Mouse (Mus musculus): ENCODE measurements around the gene Ifnl2. TPM values are rescaled to one million over a fixed set of nuclear protein-coding genes. Genes with fewer than 3 reads are reported as not detected.

Gene Ifnl2
- total and polyA plus RNA-seq, 3 experiments = not detected

DNA sequence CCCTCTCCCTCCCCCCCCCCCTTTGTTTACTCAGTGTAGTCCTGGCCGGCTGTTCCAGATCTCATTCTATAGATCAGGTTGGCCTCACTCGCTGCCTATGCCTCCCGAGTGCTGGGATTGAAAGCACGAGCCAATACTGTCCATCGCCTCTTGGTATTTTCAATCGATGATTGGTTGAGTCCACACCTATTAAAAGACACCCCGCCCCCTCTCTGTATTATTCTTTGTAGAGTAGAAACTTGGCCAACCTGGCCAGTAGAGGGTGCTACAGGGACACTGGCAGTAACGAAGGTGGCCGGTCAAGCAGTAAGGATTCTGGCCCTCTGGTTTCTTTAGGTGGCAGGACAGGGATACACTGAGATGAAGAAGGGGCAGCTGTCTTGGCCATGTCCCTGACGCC lies 19.8 kb downstream of the Ifnl2 start:
- H3K27ac ChIP-seq (ENCODE audit: insufficient read depth, low read depth) = no peak overlapping the region
- no peaks in the 10 kb centered on the region for H3K36me3 ChIP-seq (replicated peaks in 1 of 2; ENCODE audit: control insufficient read depth in 1 of 2, insufficient read depth in 1 of 2, low read length in 1 of 2)
- peak overlapping the region; percentile 37 for H3K4me2 ChIP-seq (ENCODE audit: insufficient read depth, low read depth, poor library complexity, severe bottlenecking)
- H3K27me3 ChIP-seq (replicated peaks) = peaks cover 13% of the 10 kb centered on the region
- H3K9ac ChIP-seq (ENCODE audit: insufficient read depth, low read depth) = no peak overlapping the region
- TF ChIP-seq CTCF (conservative IDR thresholded peaks at IDR 0.05 in 1 of 2, IDR thresholded peaks at IDR 0.05 in 1 of 2; ENCODE audit: low read depth in 2 of 2, low read length in 2 of 2) = peak; percentile 24 to 88; a peak in 3 of 4 replicates
- TF ChIP-seq ZKSCAN1 (IDR thresholded peaks at IDR 0.05; ENCODE audit: borderline replicate concordance, low read depth, low read length) = no peak
- TF ChIP-seq NELFE (IDR thresholded peaks at IDR 0.05; ENCODE audit: low read depth, low read length) = no peak
- 0 out of 2 replicates have a peak, but pooled peaks have one; percentile 22 for TF ChIP-seq SIN3A (IDR thresholded peaks at IDR 0.05; ENCODE audit: low read length)
- TF ChIP-seq IRF4 (IDR thresholded peaks at IDR 0.05; ENCODE audit: low read depth, low read length) = peak; percentile 10; the same call in 1 of the 2 replicates
- peak; percentile 71 for TF ChIP-seq RAD21 (IDR thresholded peaks at IDR 0.05; ENCODE audit: low read depth, low read length)
- 0 out of 2 replicates have a peak, but pooled peaks have one; percentile 53 for TF ChIP-seq MAZ (IDR thresholded peaks at IDR 0.05; ENCODE audit: low read depth, low read length)
- no peak for TF ChIP-seq EP300 (IDR thresholded peaks at IDR 0.05; ENCODE audit: low read length)
- peak; percentile 64 for TF ChIP-seq SMC3 (IDR thresholded peaks at IDR 0.05; ENCODE audit: low read depth, low read length)
- 0 out of 2 replicates have a peak, but pooled peaks have one; percentile 23 for TF ChIP-seq MEF2A (IDR thresholded peaks at IDR 0.05; ENCODE audit: borderline replicate concordance, low read depth, low read length)
- H3K4me3 ChIP-seq (replicated peaks in 1 of 3; ENCODE audit: low read depth in 2 of 3, low read length in 2 of 3, poor library complexity in 1 of 3) = no peak overlapping the region
- dilution Hi-C loops (cut with MboI; ENCODE audit: extremely low pct_ligation_motif_present, extremely low pct_unique_long_range_greater_than_20kb, low sequenced_read_pairs) (no loop called here), in situ Hi-C loops (cut with MboI; ENCODE audit: low pct_ligation_motif_present, low pct_unique_long_range_greater_than_20kb, low sequenced_read_pairs) (no loop called here)
- peaks cover 2 to 15% of the 10 kb centered on the region in 2 experiments for H3K4me1 ChIP-seq (ENCODE audit: control insufficient read depth in 1 of 2, insufficient read depth in 2 of 2)
- peak; percentile 60 for DNase-seq (ENCODE audit: extremely low read depth)
- H3K9me3 ChIP-seq (replicated peaks; ENCODE audit: low read length) = no peaks in the 10 kb centered on the region
- no peaks in the 10 kb centered on the region for H3K79me2 ChIP-seq (replicated peaks; ENCODE audit: control insufficient read depth, extremely low read depth, insufficient read depth, poor library complexity, severe bottlenecking)

GRCm38 (mm10) chr7:28488030-28488491 lies 22.2 kb downstream of the Ifnl2 start:
- H3K9ac ChIP-seq (ENCODE audit: insufficient read depth, low read depth) = no peak overlapping the region
- TF ChIP-seq ZC3H11A (IDR thresholded peaks at IDR 0.05; ENCODE audit: low read depth, low read length) (no peak), CHD1 (IDR thresholded peaks at IDR 0.05; ENCODE audit: low read depth, low read length) (no peak), MAX (IDR thresholded peaks at IDR 0.05; ENCODE audit: low read length) (no peak), CTCF (conservative IDR thresholded peaks at IDR 0.05 in 1 of 2, IDR thresholded peaks at IDR 0.05 in 1 of 2; ENCODE audit: low read depth in 2 of 2, low read length in 2 of 2) (no peak), JUND (conservative IDR thresholded peaks at IDR 0.05; ENCODE audit: low read depth, low read length) (no peak), MAFK (IDR thresholded peaks at IDR 0.05; ENCODE audit: insufficient replicate concordance, low read length) (no peak), GABPA (IDR thresholded peaks at IDR 0.05; ENCODE audit: insufficient replicate concordance, low read depth, low read length) (no peak), POLR2A (IDR thresholded peaks at IDR 0.05; ENCODE audit: low read depth, low read length) (no peak), EP300 (IDR thresholded peaks at IDR 0.05; ENCODE audit: low read length) (0 out of 2 replicates have a peak, but pooled peaks have one; percentile 40), USF2 (conservative IDR thresholded peaks at IDR 0.05; ENCODE audit: low read depth, low read length) (no peak), RAD21 (IDR thresholded peaks at IDR 0.05; ENCODE audit: low read depth, low read length) (no peak), RCOR1 (conservative IDR thresholded peaks at IDR 0.05; ENCODE audit: low read depth, low read length) (no peak; the same call in 1 of the 2 replicates), CHD2 (IDR thresholded peaks at IDR 0.05; ENCODE audit: low read length) (no peak), ZKSCAN1 (IDR thresholded peaks at IDR 0.05; ENCODE audit: borderline replicate concordance, low read depth, low read length) (no peak), POLR2AphosphoS2 (IDR thresholded peaks at IDR 0.05; ENCODE audit: low read depth, low read length) (no peak), PAX5 (IDR thresholded peaks at IDR 0.05; ENCODE audit: low read length) (no peak), UBTF (IDR thresholded peaks at IDR 0.05; ENCODE audit: low read depth, low read length) (no peak), JUN (IDR thresholded peaks at IDR 0.05; ENCODE audit: insufficient read depth, low read depth, low read length) (no peak), BHLHE40 (IDR thresholded peaks at IDR 0.05; ENCODE audit: low read depth, low read length) (peak; percentile 27; the same call in 1 of the 2 replicates), ELF1 (IDR thresholded peaks at IDR 0.05; ENCODE audit: low read depth, low read length) (no peak), SIN3A (IDR thresholded peaks at IDR 0.05; ENCODE audit: low read length) (no peak), MAZ (IDR thresholded peaks at IDR 0.05; ENCODE audit: low read depth, low read length) (0 out of 2 replicates have a peak, but pooled peaks have one; percentile 28), ZNF384 (IDR thresholded peaks at IDR 0.05; ENCODE audit: low read depth, low read length) (no peak), IRF4 (IDR thresholded peaks at IDR 0.05; ENCODE audit: low read depth, low read length) (peak; percentile 49; the same call in 1 of the 2 replicates), ZMIZ1 (IDR thresholded peaks at IDR 0.05; ENCODE audit: low read depth, low read length) (no peak), MXI1 (IDR thresholded peaks at IDR 0.05; ENCODE audit: low read depth, low read length) (no peak), KAT2A (IDR thresholded peaks at IDR 0.05; ENCODE audit: insufficient replicate concordance, low read length) (no peak), ETS1 (conservative IDR thresholded peaks at IDR 0.05; ENCODE audit: low read depth, low read length) (peak; percentile 49; the same call in 1 of the 2 replicates)

More at GRCm38 (mm10) chr7:28488030-28488491, 22.2 kb downstream of the Ifnl2 start:
- in situ Hi-C loops (cut with MboI; ENCODE audit: low pct_ligation_motif_present, low pct_unique_long_range_greater_than_20kb, low sequenced_read_pairs) (no loop called here), dilution Hi-C loops (cut with MboI; ENCODE audit: extremely low pct_ligation_motif_present, extremely low pct_unique_long_range_greater_than_20kb, low sequenced_read_pairs) (no loop called here)
- no peaks in the 10 kb centered on the region for H3K9me3 ChIP-seq (replicated peaks; ENCODE audit: low read length)
- H3K79me2 ChIP-seq (replicated peaks; ENCODE audit: control insufficient read depth, extremely low read depth, insufficient read depth, poor library complexity, severe bottlenecking) = no peaks in the 10 kb centered on the region
- H3K27ac ChIP-seq (ENCODE audit: insufficient read depth, low read depth) = no peak overlapping the region
- DNase-seq (ENCODE audit: extremely low read depth) = peak; percentile 70
- peaks cover 26% of the 10 kb centered on the region for H3K27me3 ChIP-seq (replicated peaks)
- no peaks in the 10 kb centered on the region for H3K36me3 ChIP-seq (replicated peaks in 1 of 2; ENCODE audit: control insufficient read depth in 1 of 2, insufficient read depth in 1 of 2, low read length in 1 of 2)
- peak overlapping the region; percentile 35; the same call in 1 of the 2 replicates for H3K4me2 ChIP-seq (ENCODE audit: insufficient read depth, low read depth, poor library complexity, severe bottlenecking)
- peaks cover 2 to 15% of the 10 kb centered on the region in 2 experiments for H3K4me1 ChIP-seq (ENCODE audit: control insufficient read depth in 1 of 2, insufficient read depth in 2 of 2)
- H3K4me3 ChIP-seq (replicated peaks in 1 of 3; ENCODE audit: low read depth in 2 of 3, low read length in 2 of 3, poor library complexity in 1 of 3) = peak overlapping the region in 1 of 3 experiments; percentile 11
